Mouse (Mus musculus) monocyte, adult 2 months (primary cell): ENCODE results near the gene Spdl1.
"Not testable (repeated sequence)": the region's sequence is repeated elsewhere in the genome, so short reads cannot be mapped to it uniquely, and the experiment has no call there.

ENCODE experiments used
- DNase-seq, 2 experiments: peaks; one replicate each; pipeline ENCODE4 v3.0.0; 2022; ENCODE audit warnings: low spot score in 2 of 2, low read depth in 1 of 2

The Spdl1 gene

DNA sequence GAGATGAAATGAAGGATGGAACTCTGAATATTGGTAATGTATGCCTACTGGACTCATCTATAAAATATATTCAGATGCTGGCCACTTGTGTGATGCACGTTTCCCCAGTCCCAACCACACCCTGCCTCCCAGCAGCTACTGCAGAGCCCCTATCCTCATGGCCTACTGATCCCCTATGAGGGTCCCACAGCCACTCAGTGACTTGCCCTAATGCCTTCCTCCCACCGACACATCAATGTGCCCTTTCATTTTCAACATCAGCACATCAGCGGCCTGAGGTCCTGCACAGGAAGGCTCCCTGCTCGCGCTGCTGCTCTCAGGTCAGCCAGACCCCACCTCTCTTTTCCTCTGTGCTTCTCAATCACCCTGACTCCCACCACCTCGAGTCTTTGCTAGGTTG lies 19.1 kb downstream of the Spdl1 start:
- no peak for DNase-seq

GRCm38 (mm10) chr11:34805026-34805425 lies 28.4 kb downstream of the Spdl1 start:
- DNase-seq, result not testable (repeated sequence)

- DNase-seq, result not testable (repeated sequence)
These were observed 35.4 kb downstream of the Spdl1 start for GRCm38 (mm10) chr11:34798066-34798465.

GRCm38 (mm10) chr11:34796097-34796496 lies 37.3 kb downstream of the Spdl1 start:
- peak in 1 of 2 experiments; percentile 34 for DNase-seq

DNA sequence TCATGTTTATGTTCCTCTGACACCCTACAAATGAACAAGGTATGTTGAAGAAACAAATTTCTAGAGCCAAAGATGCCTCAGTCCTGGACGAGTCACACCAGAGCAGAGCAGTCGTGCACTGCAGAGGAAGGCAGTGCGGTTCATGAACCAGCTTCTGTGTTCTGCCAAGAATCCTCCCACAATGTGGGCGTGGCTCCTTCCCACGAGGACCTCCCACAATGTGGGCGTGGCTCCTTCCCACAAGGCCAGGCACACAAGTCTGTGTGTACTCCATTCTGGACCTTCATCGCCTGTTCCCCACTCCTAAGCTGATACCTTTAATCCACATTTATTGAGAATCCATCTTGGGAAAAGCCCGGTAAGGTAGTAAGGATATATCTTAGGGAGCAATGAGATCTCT lies 41.6 kb downstream of the Spdl1 start:
- peak in 1 of 2 experiments; percentile 42 for DNase-seq

DNA sequence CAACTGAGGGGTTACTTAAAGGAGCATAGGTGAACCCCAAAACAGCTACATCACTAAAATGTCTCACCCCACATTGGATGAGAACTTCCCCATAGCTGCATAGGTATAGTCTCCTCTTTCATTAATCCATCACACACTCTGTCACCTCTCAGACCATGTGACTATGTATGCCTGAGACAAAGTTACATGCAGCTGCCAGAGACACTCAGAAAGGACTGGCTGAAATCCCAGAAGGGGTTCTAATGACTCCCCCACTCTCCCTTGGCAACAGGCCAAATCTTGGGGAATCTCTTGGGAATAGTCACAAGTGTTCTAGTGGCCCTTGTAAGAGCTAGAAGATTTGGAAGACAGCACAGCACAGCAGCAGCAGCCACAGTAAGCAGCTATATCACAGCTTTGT lies 48.6 kb downstream of the Spdl1 start:
- no peak for DNase-seq

- DNase-seq, result peak; percentile 58 to 69
These were observed 49.8 kb downstream of the Spdl1 start, which contains the start of gene Dock2 for GRCm38 (mm10) chr11:34783587-34784043. Gene Dock2 (minus strand): TSS chr11:34783892.

- DNase-seq, result peak; percentile 52 to 76
These were observed 50.7 kb downstream of the Spdl1 start for GRCm38 (mm10) chr11:34782516-34783430.

- no peak for DNase-seq
These were observed 52.7 kb downstream of the Spdl1 start for GRCm38 (mm10) chr11:34780786-34781185.

GRCm38 (mm10) chr11:34779966-34780365 lies 53.5 kb downstream of the Spdl1 start:
- no peak for DNase-seq

GRCm38 (mm10) chr11:34778351-34778750 lies 55.1 kb downstream of the Spdl1 start:
- peak in 1 of 2 experiments; percentile 37 for DNase-seq

DNA sequence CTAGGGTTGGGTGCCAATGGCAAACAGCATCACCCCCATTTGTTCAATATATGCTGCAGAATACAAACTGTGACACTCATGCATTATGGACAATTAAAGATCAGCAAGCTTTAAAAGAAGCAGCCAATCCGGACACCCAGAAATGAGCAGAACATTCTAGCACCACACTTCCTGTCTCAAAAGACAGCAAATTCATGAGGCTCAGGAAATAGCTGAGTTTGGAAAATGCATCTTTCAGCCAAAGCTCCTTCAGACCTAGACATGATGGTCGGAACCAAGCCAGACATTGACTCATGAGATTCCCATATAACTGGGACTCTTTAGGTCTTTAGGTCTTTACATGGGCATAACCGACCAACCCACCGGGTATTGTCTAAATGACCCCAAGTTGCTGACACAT lies 55.9 kb downstream of the Spdl1 start:
- no peak for DNase-seq

DNA sequence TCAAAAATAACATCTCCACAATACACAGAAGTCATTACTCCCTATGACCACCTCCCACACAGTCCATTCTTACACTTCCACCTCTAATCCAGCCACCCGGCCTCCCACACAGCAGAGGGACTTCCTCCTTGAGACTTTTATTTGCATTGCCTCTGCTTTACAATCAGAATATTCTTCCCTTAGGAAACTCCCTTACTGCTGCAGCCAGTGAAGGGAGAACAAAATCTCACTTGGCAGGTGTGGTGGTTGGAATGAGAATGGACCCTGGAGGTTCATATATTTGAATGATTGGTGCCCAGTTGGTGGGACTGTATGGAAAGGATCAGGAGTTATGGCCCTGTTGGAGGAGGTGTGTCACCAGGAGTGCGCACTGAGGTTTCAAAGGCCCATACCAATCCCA lies 57.4 kb downstream of the Spdl1 start:
- DNase-seq, result no peak

DNA sequence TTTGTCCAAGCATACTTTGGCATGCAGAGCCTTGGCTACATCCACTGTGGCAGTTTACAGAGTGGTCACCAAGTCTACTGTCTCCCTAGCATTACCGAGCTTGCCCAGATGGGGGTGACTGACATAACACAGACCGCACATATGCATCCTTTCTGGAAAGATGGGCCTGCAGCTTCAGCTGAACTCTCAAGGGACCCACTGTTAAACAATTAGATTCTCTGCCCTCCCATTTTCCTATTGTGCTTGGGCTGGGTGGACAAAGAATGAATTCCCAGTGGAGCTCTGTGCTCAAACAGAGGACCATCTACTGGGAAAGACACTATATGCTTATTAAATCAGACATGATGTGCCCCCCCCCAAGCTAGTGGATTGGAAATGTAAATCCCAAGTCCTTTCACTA lies 58.8 kb downstream of the Spdl1 start:
- no peak for DNase-seq

DNA sequence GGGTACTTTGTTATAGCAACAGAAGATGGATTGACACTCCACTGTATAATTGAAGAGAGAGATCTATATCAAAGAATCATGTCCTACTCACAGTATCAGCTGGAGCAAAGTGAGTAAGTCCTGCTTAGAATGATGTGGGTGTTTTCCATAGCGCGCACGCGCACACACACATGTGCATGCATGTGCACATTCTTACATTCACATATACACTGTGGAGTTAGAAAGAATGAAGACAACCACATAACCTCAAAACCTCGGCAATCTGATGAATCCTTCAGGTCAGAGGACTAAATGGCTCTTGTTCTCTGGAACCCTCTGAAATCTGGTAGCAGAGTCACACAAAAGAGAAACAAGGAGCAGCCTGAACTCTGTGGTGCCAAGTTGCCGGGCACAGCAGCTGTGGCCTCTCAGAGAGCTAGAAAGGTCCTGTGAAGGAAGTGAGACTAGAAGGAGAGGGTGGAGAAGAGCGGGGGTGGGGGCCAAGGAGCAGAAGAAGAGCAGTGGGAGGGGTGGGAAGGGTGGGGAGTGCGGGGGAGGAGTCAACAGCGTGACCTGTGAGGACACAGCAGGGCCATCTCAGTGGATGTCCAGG lies 60.0 kb downstream of the Spdl1 start:
- no peak for DNase-seq

DNA sequence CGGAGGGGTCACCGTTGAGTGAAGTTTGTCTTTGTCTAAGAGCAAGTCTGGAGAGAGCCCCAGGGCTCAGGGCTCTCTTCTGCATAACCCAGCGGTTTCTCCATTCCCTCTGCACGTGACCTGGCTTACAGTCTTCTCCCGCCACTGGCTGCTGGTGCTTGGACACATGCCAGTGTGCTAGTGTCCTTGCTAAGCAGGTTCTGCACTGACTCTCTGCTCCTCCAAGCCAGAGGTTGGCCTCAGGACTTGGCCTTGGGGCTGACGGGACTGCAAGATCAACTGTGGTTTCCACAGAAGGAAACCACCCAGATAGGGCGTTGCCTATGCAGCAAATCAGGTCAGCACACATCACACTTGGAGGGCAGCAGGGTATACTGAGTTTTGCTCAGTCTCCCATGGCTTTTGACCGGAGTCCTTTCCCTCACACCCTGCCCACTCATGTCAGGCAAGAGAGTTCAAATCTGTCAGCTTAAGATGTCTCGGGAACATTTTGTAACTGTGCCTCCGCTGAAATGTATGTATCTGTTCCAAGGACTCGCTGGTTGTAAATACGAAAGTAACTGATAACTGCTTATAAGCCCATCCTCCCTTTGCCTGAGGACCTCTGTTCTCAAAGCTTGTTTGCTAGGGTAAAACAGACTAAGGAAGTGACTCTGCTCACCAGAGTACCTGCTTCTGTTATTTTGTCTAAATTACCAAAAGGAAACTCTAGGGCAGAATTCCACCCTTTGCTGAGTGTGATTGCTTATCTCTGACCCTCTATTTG lies 62.0 kb downstream of the Spdl1 start:
- DNase-seq, result peak; percentile 48 to 59

- no peak for DNase-seq
These were observed 62.8 kb downstream of the Spdl1 start for GRCm38 (mm10) chr11:34770666-34771065.

- DNase-seq, result no peak
These were observed 63.5 kb downstream of the Spdl1 start for GRCm38 (mm10) chr11:34769946-34770345.

DNA sequence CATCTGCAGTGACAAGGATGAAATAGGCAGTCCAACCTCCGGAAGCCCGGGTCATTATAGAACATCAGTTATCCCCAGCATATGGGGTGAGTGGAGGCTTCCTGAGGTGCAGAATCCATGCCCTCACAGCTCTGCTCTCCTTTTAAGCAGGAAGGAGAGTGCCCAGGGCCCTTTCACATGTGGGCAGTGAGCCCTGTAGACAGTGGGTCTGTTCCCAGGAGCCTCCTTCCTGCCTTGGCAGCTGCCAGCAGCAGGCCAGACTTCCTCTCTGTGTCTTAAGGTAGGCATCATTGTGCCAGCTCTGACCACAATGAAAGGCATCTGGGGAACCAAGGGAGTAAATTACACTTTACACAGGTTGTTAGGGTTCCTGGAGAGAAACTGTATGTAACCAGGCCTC lies 64.0 kb downstream of the Spdl1 start:
- DNase-seq, result no peak

- no peak for DNase-seq
These were observed 69.6 kb downstream of the Spdl1 start for GRCm38 (mm10) chr11:34763739-34764361.

DNA sequence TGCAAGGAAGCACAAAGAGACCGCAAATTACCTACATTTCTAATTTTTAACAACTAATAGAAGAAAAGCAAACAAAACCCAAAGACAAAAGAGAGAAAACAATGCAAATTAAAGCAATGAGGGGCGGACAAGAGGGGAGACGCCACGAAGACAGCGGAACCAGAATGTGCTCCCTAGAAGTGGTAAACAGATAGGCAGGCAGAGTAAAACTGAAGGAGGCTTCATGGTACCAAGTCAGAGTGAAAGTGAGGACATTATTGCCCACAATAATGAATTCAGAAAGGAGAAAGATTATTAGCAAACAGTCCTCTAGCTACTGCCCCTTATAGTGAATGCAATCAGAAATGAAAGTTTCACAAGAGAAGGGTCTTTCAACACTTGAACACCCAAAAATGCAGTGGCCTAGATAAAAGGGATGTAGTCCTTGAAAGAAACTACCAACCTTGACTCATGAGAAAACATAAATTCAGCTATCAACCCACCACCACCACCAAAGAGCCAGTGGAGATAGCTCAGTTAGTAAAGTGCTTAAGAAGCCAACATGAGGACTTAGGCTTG lies 70.8 kb downstream of the Spdl1 start:
- no peak for DNase-seq
